Mouse (Mus musculus): ENCODE results near the gene Acnat1.
"Not testable (repeated sequence)": the region's sequence is repeated elsewhere in the genome, so short reads cannot be mapped to it uniquely, and the experiment has no call there.

The Acnat1 gene

GRCm38 (mm10) chr4:49456171-49456570 is 17.5 kb downstream of the Acnat1 start:
- no peak for DNase-seq (ENCODE audit: low spot score in 2 of 2)

- DNase-seq (ENCODE audit: low spot score in 2 of 2) = no peak
These were observed 21.7 kb downstream of the Acnat1 start for GRCm38 (mm10) chr4:49451848-49452551.

DNA sequence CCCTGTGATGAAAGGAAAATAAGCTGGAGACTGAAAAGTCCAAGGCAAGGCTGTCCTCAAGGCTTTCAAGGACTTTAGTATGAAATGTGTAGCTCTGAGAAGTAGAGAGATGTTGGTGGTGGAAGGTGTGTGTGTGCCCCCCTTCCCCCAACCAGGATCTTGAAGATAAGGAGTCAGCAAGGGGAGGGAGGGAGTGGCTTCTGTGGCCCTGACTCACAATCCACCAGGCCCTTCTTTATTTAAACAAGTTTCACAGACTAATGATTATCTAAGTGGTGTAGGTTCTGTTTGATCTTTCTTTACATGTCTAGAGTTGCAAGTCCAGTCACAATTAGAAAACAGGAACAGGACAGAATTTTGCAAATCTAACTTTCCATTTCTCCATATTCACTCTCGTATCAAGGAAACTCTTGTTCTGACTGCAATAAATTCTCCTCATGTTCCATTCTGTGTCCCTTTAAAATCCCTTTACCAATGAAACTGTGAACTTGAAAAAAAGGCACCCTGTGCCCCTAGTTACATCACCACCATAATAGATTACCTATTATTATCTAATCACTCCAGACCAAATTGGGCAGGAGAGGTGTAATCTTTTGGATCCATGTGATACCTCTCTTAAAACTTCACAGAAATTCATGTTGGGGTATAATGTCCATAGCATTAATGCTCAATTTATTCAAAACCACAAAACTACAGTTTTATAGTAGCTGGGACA is 22.4 kb downstream of the Acnat1 start:
- DNase-seq (ENCODE audit: low spot score in 2 of 2) = not testable (repeated sequence)

DNA sequence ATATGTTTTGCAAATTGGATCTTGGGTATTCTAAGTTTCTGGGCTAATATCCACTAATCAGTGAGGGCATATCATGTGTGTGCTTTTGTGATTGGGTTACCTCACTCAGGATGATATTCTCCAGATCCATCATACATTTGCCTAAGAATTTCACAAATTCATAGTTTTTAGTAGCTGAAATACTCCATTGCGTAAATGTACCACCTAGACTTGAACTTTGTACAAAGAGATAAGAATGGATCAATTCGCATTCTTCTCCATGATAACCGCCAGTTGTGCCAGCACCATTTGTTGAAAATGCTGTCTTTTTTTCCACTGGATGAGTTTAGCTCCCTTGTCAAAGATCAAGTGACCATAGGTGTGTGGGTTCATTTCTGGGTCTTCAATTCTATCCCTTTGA is 36.7 kb downstream of the Acnat1 start:
- not testable (repeated sequence) for DNase-seq (ENCODE audit: low spot score in 2 of 2)

DNA sequence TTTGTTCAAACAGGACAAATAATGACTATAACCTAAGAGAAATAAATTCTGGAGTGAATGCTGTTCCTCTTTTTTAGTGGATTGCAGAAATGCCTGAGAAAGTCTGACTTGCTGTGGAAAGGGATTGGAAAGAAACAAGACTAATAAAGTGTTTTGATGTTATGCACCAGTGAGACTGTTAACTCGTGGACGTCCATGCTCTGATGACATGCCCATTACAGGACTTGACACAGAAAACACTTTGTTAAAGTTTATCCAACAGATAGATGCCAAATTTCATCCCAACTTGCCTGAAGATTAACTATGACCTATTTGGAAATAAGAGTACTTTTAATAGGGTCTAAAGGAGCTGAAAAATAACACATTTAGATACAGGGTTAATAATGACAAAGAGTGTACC is 63.6 kb downstream of the Acnat1 start:
- not testable (repeated sequence) for DNase-seq (ENCODE audit: low spot score in 2 of 2)

- DNase-seq (ENCODE audit: low spot score in 2 of 2) = not testable (repeated sequence)
These were observed 65.8 kb downstream of the Acnat1 start, which contains the start of gene Acnat2 for GRCm38 (mm10) chr4:49407957-49408356. Gene Acnat2 (minus strand): TSS chr4:49408151.

Data from right cerebral cortex, adult 2 months (tissue).